Mouse (Mus musculus): Measurements from ENCODE around the gene Gm14151. TPM values are rescaled to one million over a fixed set of nuclear protein-coding genes. Genes with fewer than 3 reads are reported as not detected.
"Not testable (repeated sequence)": the region's sequence is repeated elsewhere in the genome, so short reads cannot be mapped to it uniquely, and the experiment has no call there.

Gm14151 gene
- polyA plus RNA-seq (2015; fragmentation: Nextera tagmentation; extraction: Ambion mirVana) = not detected in 2 replicates

DNA sequence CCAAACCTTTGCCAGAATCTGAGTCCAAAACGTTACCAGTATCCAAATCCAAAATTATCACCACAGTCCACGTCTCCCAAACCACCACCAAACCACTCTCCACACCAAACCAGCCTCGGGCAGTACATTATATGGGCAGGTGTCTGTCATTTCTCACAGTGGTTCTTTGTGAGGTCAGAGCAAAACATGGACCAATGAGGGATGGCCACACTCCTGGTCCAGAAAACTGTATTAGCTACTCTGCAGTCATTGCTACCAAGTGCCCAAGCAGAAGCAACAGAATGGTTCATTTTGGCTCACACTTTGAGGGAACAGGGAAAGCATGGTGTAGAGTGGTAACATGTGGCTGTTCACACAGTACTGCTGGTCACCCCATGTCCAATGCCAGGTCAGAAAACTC, at the start of gene Gm14151:
Gene Gm14151 (minus strand): TSS at position 101 of the 400 bp plus-strand sequence.
- WGBS = no CpG with 5 or more reads among the region's 3 CpGs
- H3K4me3 ChIP-seq (replicated peaks; ENCODE audit: low read length); H3K9ac ChIP-seq (ENCODE audit: low read length); H3K27me3 ChIP-seq (ENCODE audit: control insufficient read depth, insufficient read depth, low read length); H3K36me3 ChIP-seq (ENCODE audit: control insufficient read depth, insufficient read depth, low read length); ATAC-seq (ENCODE audit: insufficient read depth, low FRiP score); H3K4me2 ChIP-seq (ENCODE audit: low read depth, low read length); H3K9me3 ChIP-seq (replicated peaks; ENCODE audit: control insufficient read depth, low read length); H3K27ac ChIP-seq (ENCODE audit: low read length); H3K4me1 ChIP-seq (ENCODE audit: control insufficient read depth, insufficient read depth, low read length): not testable (repeated sequence)

DNA sequence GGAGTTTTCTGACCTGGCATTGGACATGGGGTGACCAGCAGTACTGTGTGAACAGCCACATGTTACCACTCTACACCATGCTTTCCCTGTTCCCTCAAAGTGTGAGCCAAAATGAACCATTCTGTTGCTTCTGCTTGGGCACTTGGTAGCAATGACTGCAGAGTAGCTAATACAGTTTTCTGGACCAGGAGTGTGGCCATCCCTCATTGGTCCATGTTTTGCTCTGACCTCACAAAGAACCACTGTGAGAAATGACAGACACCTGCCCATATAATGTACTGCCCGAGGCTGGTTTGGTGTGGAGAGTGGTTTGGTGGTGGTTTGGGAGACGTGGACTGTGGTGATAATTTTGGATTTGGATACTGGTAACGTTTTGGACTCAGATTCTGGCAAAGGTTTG, 5.8 kb upstream of the Gm14151 start, which contains the start of gene Gm14147:
Gene Gm14147 (plus strand): TSS at position 301 of the 400 bp plus-strand sequence.
- WGBS = no CpG with 5 or more reads among the region's 3 CpGs
- H3K9me3 ChIP-seq (replicated peaks; ENCODE audit: control insufficient read depth, low read length); H3K4me1 ChIP-seq (ENCODE audit: control insufficient read depth, insufficient read depth, low read length); H3K9ac ChIP-seq (ENCODE audit: low read length); H3K4me2 ChIP-seq (ENCODE audit: low read depth, low read length); H3K27me3 ChIP-seq (ENCODE audit: control insufficient read depth, insufficient read depth, low read length); H3K36me3 ChIP-seq (ENCODE audit: control insufficient read depth, insufficient read depth, low read length); H3K4me3 ChIP-seq (replicated peaks; ENCODE audit: low read length); H3K27ac ChIP-seq (ENCODE audit: low read length); ATAC-seq (ENCODE audit: insufficient read depth, low FRiP score): not testable (repeated sequence)

GRCm38 (mm10) chr2:151056637-151057036, 35.5 kb downstream of the Gm14151 start:
- no peak overlapping the region for H3K4me3 ChIP-seq (replicated peaks; ENCODE audit: low read length)
- no peaks in the 10 kb centered on the region for H3K4me1 ChIP-seq (ENCODE audit: control insufficient read depth, insufficient read depth, low read length)
- WGBS = 73% methylated on average over 1 of the region's 1 CpGs
- H3K27me3 ChIP-seq (ENCODE audit: control insufficient read depth, insufficient read depth, low read length) = no peaks in the 10 kb centered on the region
- no peaks in the 10 kb centered on the region for H3K9me3 ChIP-seq (replicated peaks; ENCODE audit: control insufficient read depth, low read length)
- ATAC-seq (ENCODE audit: insufficient read depth, low FRiP score) = peak; percentile 66
- no peak overlapping the region for H3K27ac ChIP-seq (ENCODE audit: low read length)
- no peaks in the 10 kb centered on the region for H3K36me3 ChIP-seq (ENCODE audit: control insufficient read depth, insufficient read depth, low read length)
- H3K4me2 ChIP-seq (ENCODE audit: low read depth, low read length) = no peak overlapping the region
- no peak overlapping the region for H3K9ac ChIP-seq (ENCODE audit: low read length)

DNA sequence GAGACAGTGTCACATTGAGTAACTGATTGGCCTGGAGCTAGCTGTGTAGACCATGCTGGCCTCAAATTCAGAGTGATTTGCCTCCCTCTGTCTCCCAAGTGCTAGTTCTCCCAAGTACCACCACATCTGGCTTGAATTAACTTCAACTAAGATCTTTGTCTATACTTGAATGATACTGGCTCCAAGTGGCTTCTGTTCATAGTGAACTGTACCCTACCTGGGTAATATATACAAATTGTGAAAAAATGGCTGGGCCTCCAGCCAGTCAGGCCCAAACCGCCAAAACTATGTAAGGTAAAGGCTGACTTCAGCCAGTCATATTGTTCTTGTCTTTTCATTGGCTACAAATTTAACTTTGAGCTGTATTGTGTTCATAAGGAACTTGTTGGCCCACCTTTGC, 51.7 kb downstream of the Gm14151 start:
- no peak for ATAC-seq (ENCODE audit: insufficient read depth, low FRiP score)
- no peak overlapping the region for H3K9ac ChIP-seq (ENCODE audit: low read length)
- no peak overlapping the region for H3K4me3 ChIP-seq (replicated peaks; ENCODE audit: low read length)
- no peaks in the 10 kb centered on the region for H3K36me3 ChIP-seq (ENCODE audit: control insufficient read depth, insufficient read depth, low read length)
- H3K27ac ChIP-seq (ENCODE audit: low read length) = no peak overlapping the region
- 87% methylated on average over 1 of the region's 1 CpGs for WGBS
- no peaks in the 10 kb centered on the region for H3K27me3 ChIP-seq (ENCODE audit: control insufficient read depth, insufficient read depth, low read length)
- no peaks in the 10 kb centered on the region for H3K9me3 ChIP-seq (replicated peaks; ENCODE audit: control insufficient read depth, low read length)
- H3K4me2 ChIP-seq (ENCODE audit: low read depth, low read length) = no peak overlapping the region
- peaks cover 15% of the 10 kb centered on the region for H3K4me1 ChIP-seq (ENCODE audit: control insufficient read depth, insufficient read depth, low read length)

GRCm38 (mm10) chr2:151039726-151040125, 52.4 kb downstream of the Gm14151 start:
- Histone ChIP-seq H3K27me3 (ENCODE audit: control insufficient read depth, insufficient read depth, low read length) (no peaks in the 10 kb centered on the region), H3K4me2 (ENCODE audit: low read depth, low read length) (peak overlapping the region; percentile 97), H3K4me1 (ENCODE audit: control insufficient read depth, insufficient read depth, low read length) (peaks cover 15% of the 10 kb centered on the region), H3K36me3 (ENCODE audit: control insufficient read depth, insufficient read depth, low read length) (no peaks in the 10 kb centered on the region), H3K27ac (ENCODE audit: low read length) (peak overlapping the region; percentile 66; the same call in 1 of the 2 replicates), H3K9ac (ENCODE audit: low read length) (peak overlapping the region; percentile 83), H3K9me3 (replicated peaks; ENCODE audit: control insufficient read depth, low read length) (no peaks in the 10 kb centered on the region), H3K4me3 (replicated peaks; ENCODE audit: low read length) (peak overlapping the region; percentile 96)
- ATAC-seq (ENCODE audit: insufficient read depth, low FRiP score) = 0 out of 2 replicates have a peak, but pooled peaks have one; percentile 3
- WGBS = 36% methylated on average over 8 of the region's 8 CpGs

DNA sequence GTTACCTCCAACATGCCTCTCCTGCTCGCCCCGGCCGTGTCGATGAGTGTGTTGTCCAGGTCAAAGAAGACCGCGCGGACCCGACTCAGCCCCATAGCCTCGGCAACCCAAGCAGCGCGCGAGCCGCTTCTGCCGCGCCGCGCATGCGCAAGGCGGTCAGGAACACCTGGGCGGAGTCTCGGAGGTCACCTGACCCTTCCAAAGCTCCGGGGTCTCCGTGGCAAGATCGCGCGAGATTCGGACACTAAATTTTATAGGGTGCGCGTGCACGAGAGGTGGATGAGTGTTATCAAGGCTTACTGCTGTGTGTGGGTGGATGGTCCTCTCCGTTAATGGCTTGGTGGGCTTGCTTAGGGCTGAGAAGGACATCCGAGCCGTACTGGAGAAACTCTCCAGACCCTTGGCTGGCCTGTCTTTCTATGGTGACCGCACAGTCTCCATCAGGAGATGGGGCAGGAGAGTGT, 52.9 kb downstream of the Gm14151 start, which contains the start of the genes Ninl and Nanp:
Gene Ninl (minus strand): TSS at position 151 of the 464 bp plus-strand sequence.
Gene Nanp (minus strand): TSS at position 167 of the 464 bp plus-strand sequence.
- Histone ChIP-seq H3K36me3 (ENCODE audit: control insufficient read depth, insufficient read depth, low read length) (no peaks in the 10 kb centered on the region), H3K27ac (ENCODE audit: low read length) (peak within 1 kb of the TSS; percentile 80), H3K9ac (ENCODE audit: low read length) (peak within 1 kb of the TSS; percentile 99), H3K4me3 (replicated peaks; ENCODE audit: low read length) (peak within 1 kb of the TSS; percentile 96), H3K4me2 (ENCODE audit: low read depth, low read length) (peak within 1 kb of the TSS; percentile 97), H3K27me3 (ENCODE audit: control insufficient read depth, insufficient read depth, low read length) (no peaks in the 10 kb centered on the region), H3K4me1 (ENCODE audit: control insufficient read depth, insufficient read depth, low read length) (peaks cover 15% of the 10 kb centered on the region), H3K9me3 (replicated peaks; ENCODE audit: control insufficient read depth, low read length) (no peaks in the 10 kb centered on the region)
- WGBS = under 1% methylated on average over 34 of the region's 34 CpGs
- peak; percentile 93 for ATAC-seq (ENCODE audit: insufficient read depth, low FRiP score)

DNA sequence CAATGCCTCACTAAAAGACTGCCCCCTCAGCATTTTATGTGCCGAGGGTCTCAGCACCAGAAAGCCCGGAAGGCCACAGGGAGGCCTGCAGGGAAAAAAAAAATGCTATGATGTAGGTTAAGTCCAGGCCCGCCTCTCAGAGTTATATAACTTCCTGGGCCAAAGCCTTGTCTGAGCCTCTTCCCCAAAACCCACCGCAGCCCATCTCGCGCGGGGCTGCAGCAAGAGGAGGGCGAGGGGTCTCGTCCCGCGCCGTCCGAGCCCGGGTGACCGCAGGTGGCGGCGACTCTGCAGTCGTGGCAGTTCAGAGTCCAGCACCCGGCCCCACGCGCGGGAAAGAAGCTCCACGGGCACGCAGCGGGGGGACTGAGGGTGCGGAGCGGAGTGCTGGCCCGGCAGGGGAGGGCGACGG, 53.3 kb downstream of the Gm14151 start:
- peak overlapping the region; percentile 80 for H3K27ac ChIP-seq (ENCODE audit: low read length)
- peak overlapping the region; percentile 99 for H3K9ac ChIP-seq (ENCODE audit: low read length)
- H3K4me2 ChIP-seq (ENCODE audit: low read depth, low read length) = peak overlapping the region; percentile 97
- H3K36me3 ChIP-seq (ENCODE audit: control insufficient read depth, insufficient read depth, low read length) = no peaks in the 10 kb centered on the region
- no peaks in the 10 kb centered on the region for H3K9me3 ChIP-seq (replicated peaks; ENCODE audit: control insufficient read depth, low read length)
- H3K27me3 ChIP-seq (ENCODE audit: control insufficient read depth, insufficient read depth, low read length) = no peaks in the 10 kb centered on the region
- H3K4me3 ChIP-seq (replicated peaks; ENCODE audit: low read length) = peak overlapping the region; percentile 96
- peaks cover 15% of the 10 kb centered on the region for H3K4me1 ChIP-seq (ENCODE audit: control insufficient read depth, insufficient read depth, low read length)
- 0% methylated on average over 30 of the region's 30 CpGs for WGBS
- ATAC-seq (ENCODE audit: insufficient read depth, low FRiP score) = no peak

- ATAC-seq (ENCODE audit: insufficient read depth, low FRiP score) = no peak
- 51% methylated on average over 18 of the region's 18 CpGs for WGBS
These were observed 54.1 kb downstream of the Gm14151 start for GRCm38 (mm10) chr2:151037876-151038552.

DNA sequence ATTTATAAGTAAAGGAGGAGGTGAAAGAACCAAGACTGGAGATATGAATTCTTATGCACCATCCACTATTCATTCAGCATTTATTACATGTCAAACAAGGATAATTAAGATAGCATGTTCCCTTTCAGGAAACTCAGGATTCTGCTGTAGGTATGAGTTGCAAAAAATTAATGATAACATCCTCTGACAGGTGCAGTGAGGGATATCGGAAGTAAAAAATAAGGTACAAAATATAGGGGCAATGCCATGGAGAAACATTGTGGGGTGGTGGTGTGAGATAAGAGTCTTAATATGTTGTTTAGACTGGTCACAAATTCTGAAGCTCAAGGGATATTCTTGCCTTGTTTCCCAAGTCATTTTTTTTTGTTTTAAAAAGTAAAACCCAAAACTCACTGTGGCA, 54.9 kb downstream of the Gm14151 start:
- Histone ChIP-seq H3K9me3 (replicated peaks; ENCODE audit: control insufficient read depth, low read length) (no peaks in the 10 kb centered on the region), H3K36me3 (ENCODE audit: control insufficient read depth, insufficient read depth, low read length) (no peaks in the 10 kb centered on the region), H3K4me1 (ENCODE audit: control insufficient read depth, insufficient read depth, low read length) (peaks cover 15% of the 10 kb centered on the region), H3K4me2 (ENCODE audit: low read depth, low read length) (no peak overlapping the region), H3K27me3 (ENCODE audit: control insufficient read depth, insufficient read depth, low read length) (no peaks in the 10 kb centered on the region), H3K4me3 (replicated peaks; ENCODE audit: low read length) (no peak overlapping the region), H3K27ac (ENCODE audit: low read length) (no peak overlapping the region), H3K9ac (ENCODE audit: low read length) (0 out of 2 replicates have a peak overlapping the region, but pooled peaks have one; percentile 99)
- 84% methylated on average over 1 of the region's 1 CpGs for WGBS
- ATAC-seq (ENCODE audit: insufficient read depth, low FRiP score) = no peak

More at GRCm38 (mm10) chr2:151037876-151038552, 54.1 kb downstream of the Gm14151 start:
- Histone ChIP-seq H3K9ac (ENCODE audit: low read length) (peak overlapping the region; percentile 99), H3K4me2 (ENCODE audit: low read depth, low read length) (peak overlapping the region; percentile 97), H3K4me3 (replicated peaks; ENCODE audit: low read length) (peak overlapping the region; percentile 96), H3K4me1 (ENCODE audit: control insufficient read depth, insufficient read depth, low read length) (peaks cover 15% of the 10 kb centered on the region), H3K27me3 (ENCODE audit: control insufficient read depth, insufficient read depth, low read length) (no peaks in the 10 kb centered on the region), H3K9me3 (replicated peaks; ENCODE audit: control insufficient read depth, low read length) (no peaks in the 10 kb centered on the region), H3K36me3 (ENCODE audit: control insufficient read depth, insufficient read depth, low read length) (no peaks in the 10 kb centered on the region), H3K27ac (ENCODE audit: low read length) (no peak overlapping the region; the same call in 1 of the 2 replicates)
